Mouse (Mus musculus) forebrain, embryonic 13.5 days (tissue): ENCODE results near the gene Zbtb46. TPM values are rescaled to one million over a fixed set of nuclear protein-coding genes. Genes with fewer than 3 reads are reported as not detected.

Source experiments
- ATAC-seq: fragments of 200-750 bp; cut with Nextera tagmentation; 2 replicates; pipeline ENCODE4 v1.8.0; 2017
- H3K27ac ChIP-seq: fragments of 300-500 bp; sonication (generic); 2 replicates; pipeline ENCODE4 v1.5.1; 2015; ENCODE audit warnings: inconsistent platforms, mild to moderate bottlenecking, moderate library complexity
- H3K27me3 ChIP-seq: fragments of 300-500 bp; sonication (generic); 2 replicates; pipeline ENCODE4 v1.6.1; 2015; ENCODE audit warnings: mild to moderate bottlenecking, inconsistent platforms
- H3K36me3 ChIP-seq: fragments of 300-500 bp; sonication (generic); 2 replicates; pipeline ENCODE4 v1.6.1; 2015; ENCODE audit warnings: mild to moderate bottlenecking, inconsistent platforms; ENCODE audit not compliant: poor library complexity, severe bottlenecking
- H3K4me1 ChIP-seq: fragments of 300-500 bp; sonication (generic); 2 replicates; pipeline ENCODE4 v1.6.1; 2015; ENCODE audit warnings: inconsistent platforms
- H3K4me2 ChIP-seq: fragments of 300-500 bp; sonication (generic); 2 replicates; pipeline ENCODE4 v1.6.1; 2015; ENCODE audit warnings: inconsistent platforms, mild to moderate bottlenecking, moderate library complexity
- H3K4me3 ChIP-seq: fragments of 300-500 bp; sonication (generic); 2 replicates; pipeline ENCODE4 v1.5.1; 2015; ENCODE audit warnings: mild to moderate bottlenecking, inconsistent platforms
- H3K9ac ChIP-seq: fragments of 300-500 bp; sonication (generic); 2 replicates; pipeline ENCODE4 v1.6.1; 2015; ENCODE audit warnings: mild to moderate bottlenecking, inconsistent platforms
- H3K9me3 ChIP-seq: fragments of 300-500 bp; sonication (generic); replicated peaks from 2 replicates; pipeline ENCODE4 v1.6.1; 2016; ENCODE audit warnings: inconsistent platforms
- WGBS: fragments of 180-500 bp; shearing (Covaris S2); methylation state at CpG from one replicate; pipeline ENCODE4 v1.1.7; 2015; 5-methylcytosine and 5-hydroxymethylcytosine counted together
- polyA plus RNA-seq: library from polyadenylated mRNA; unstranded; fragments of >200 nt; fragmentation: Nextera tagmentation; extraction: Ambion mirVana; gene quantifications from 2 replicates; pipeline ENCODE4 v1.2.1, GENCODE M21; 2015

Gene Zbtb46
- polyA plus RNA-seq, 1 experiment from 2014 or later: 10.2 TPM

GRCm38 (mm10) chr2:181420903-181421638 lies 38.2 kb downstream of the Zbtb46 start:
- H3K9ac ChIP-seq: no peak overlapping the region
- no peak overlapping the region for H3K4me2 ChIP-seq
- H3K27ac ChIP-seq: no peak overlapping the region
- WGBS: 79% methylated on average over 4 of the region's 4 CpGs
- H3K4me1 ChIP-seq: no peaks in the 10 kb centered on the region
- no peaks in the 10 kb centered on the region for H3K27me3 ChIP-seq
- no peak overlapping the region for H3K4me3 ChIP-seq
- H3K36me3 ChIP-seq: peaks cover 11% of the 10 kb centered on the region
- H3K9me3 ChIP-seq: no peaks in the 10 kb centered on the region
- ATAC-seq: no peak

- no peak overlapping the region for H3K4me2 ChIP-seq
- H3K27ac ChIP-seq: no peak overlapping the region
- H3K9ac ChIP-seq: no peak overlapping the region
- WGBS: 89% methylated on average over 4 of the region's 4 CpGs
- no peaks in the 10 kb centered on the region for H3K4me1 ChIP-seq
- no peak overlapping the region for H3K4me3 ChIP-seq
- peaks cover 11% of the 10 kb centered on the region for H3K36me3 ChIP-seq
- no peaks in the 10 kb centered on the region for H3K27me3 ChIP-seq
- ATAC-seq: no peak
- no peaks in the 10 kb centered on the region for H3K9me3 ChIP-seq
Measured at GRCm38 (mm10) chr2:181420426-181420825, 38.8 kb downstream of the Zbtb46 start.

GRCm38 (mm10) chr2:181419359-181419758 lies 39.9 kb downstream of the Zbtb46 start:
- H3K36me3 ChIP-seq: peaks cover 11% of the 10 kb centered on the region
- no peaks in the 10 kb centered on the region for H3K9me3 ChIP-seq
- H3K9ac ChIP-seq: no peak overlapping the region
- no peak for ATAC-seq
- no peaks in the 10 kb centered on the region for H3K4me1 ChIP-seq
- no peaks in the 10 kb centered on the region for H3K27me3 ChIP-seq
- H3K4me2 ChIP-seq: no peak overlapping the region
- WGBS: 88% methylated on average over 7 of the region's 7 CpGs
- H3K27ac ChIP-seq: no peak overlapping the region
- H3K4me3 ChIP-seq: no peak overlapping the region

GRCm38 (mm10) chr2:181415945-181416344 lies 43.3 kb downstream of the Zbtb46 start:
- H3K27me3 ChIP-seq: no peaks in the 10 kb centered on the region
- no peak overlapping the region for H3K4me3 ChIP-seq
- no peak overlapping the region for H3K27ac ChIP-seq
- no peak overlapping the region for H3K9ac ChIP-seq
- no peak for ATAC-seq
- no peak overlapping the region for H3K4me2 ChIP-seq
- no peaks in the 10 kb centered on the region for H3K9me3 ChIP-seq
- no peaks in the 10 kb centered on the region for H3K36me3 ChIP-seq
- 63% methylated on average over 3 of the region's 3 CpGs for WGBS
- H3K4me1 ChIP-seq: no peaks in the 10 kb centered on the region

GRCm38 (mm10) chr2:181413141-181413540 lies 46.1 kb downstream of the Zbtb46 start:
- no peak for ATAC-seq
- Histone ChIP-seq H3K36me3 (no peaks in the 10 kb centered on the region), H3K4me3 (no peak overlapping the region), H3K27ac (no peak overlapping the region), H3K4me2 (no peak overlapping the region), H3K9me3 (no peaks in the 10 kb centered on the region), H3K27me3 (no peaks in the 10 kb centered on the region), H3K9ac (no peak overlapping the region), H3K4me1 (no peaks in the 10 kb centered on the region)
- 54% methylated on average over 2 of the region's 2 CpGs for WGBS

- H3K9me3 ChIP-seq: no peaks in the 10 kb centered on the region
- WGBS: 31% methylated on average over 4 of the region's 4 CpGs
- H3K36me3 ChIP-seq: no peaks in the 10 kb centered on the region
- no peaks in the 10 kb centered on the region for H3K27me3 ChIP-seq
- ATAC-seq: peak; percentile 80
- 0 out of 2 replicates have a peak overlapping the region, but pooled peaks have one; percentile 18 for H3K9ac ChIP-seq
- no peak overlapping the region for H3K4me3 ChIP-seq
- H3K27ac ChIP-seq: peak overlapping the region; percentile 69; the same call in 1 of the 2 replicates
- no peaks in the 10 kb centered on the region for H3K4me1 ChIP-seq
- no peak overlapping the region for H3K4me2 ChIP-seq
Measured at GRCm38 (mm10) chr2:181410760-181411473, 48.3 kb downstream of the Zbtb46 start.

- Histone ChIP-seq H3K27ac (no peak overlapping the region), H3K27me3 (no peaks in the 10 kb centered on the region), H3K9ac (no peak overlapping the region), H3K4me3 (no peak overlapping the region), H3K4me2 (no peak overlapping the region), H3K4me1 (no peaks in the 10 kb centered on the region), H3K9me3 (no peaks in the 10 kb centered on the region), H3K36me3 (no peaks in the 10 kb centered on the region)
- ATAC-seq: no peak
- 86% methylated on average over 7 of the region's 7 CpGs for WGBS
Measured at GRCm38 (mm10) chr2:181409643-181410042, 49.6 kb downstream of the Zbtb46 start.

GRCm38 (mm10) chr2:181403722-181404121 lies 55.5 kb downstream of the Zbtb46 start:
- no peaks in the 10 kb centered on the region for H3K36me3 ChIP-seq
- H3K27me3 ChIP-seq: no peaks in the 10 kb centered on the region
- no peaks in the 10 kb centered on the region for H3K9me3 ChIP-seq
- WGBS: 94% methylated on average over 3 of the region's 3 CpGs
- ATAC-seq: no peak
- H3K9ac ChIP-seq: no peak overlapping the region
- no peak overlapping the region for H3K4me3 ChIP-seq
- H3K4me2 ChIP-seq: no peak overlapping the region
- H3K27ac ChIP-seq: no peak overlapping the region
- no peaks in the 10 kb centered on the region for H3K4me1 ChIP-seq

- ATAC-seq: no peak
- Histone ChIP-seq H3K9me3 (no peaks in the 10 kb centered on the region), H3K4me1 (no peaks in the 10 kb centered on the region), H3K4me3 (no peak overlapping the region), H3K27me3 (no peaks in the 10 kb centered on the region), H3K9ac (no peak overlapping the region), H3K36me3 (no peaks in the 10 kb centered on the region), H3K27ac (no peak overlapping the region), H3K4me2 (no peak overlapping the region)
- 45% methylated on average over 1 of the region's 1 CpGs for WGBS
Measured at GRCm38 (mm10) chr2:181401497-181401896, 57.7 kb downstream of the Zbtb46 start.

- Histone ChIP-seq H3K4me2 (no peak overlapping the region), H3K27me3 (no peaks in the 10 kb centered on the region), H3K9me3 (no peaks in the 10 kb centered on the region), H3K36me3 (peaks cover 2% of the 10 kb centered on the region; the same call in 1 of the 2 replicates), H3K4me3 (no peak overlapping the region), H3K9ac (no peak overlapping the region), H3K27ac (no peak overlapping the region), H3K4me1 (no peaks in the 10 kb centered on the region)
- 67% methylated on average over 5 of the region's 5 CpGs for WGBS
- ATAC-seq: no peak
Measured at GRCm38 (mm10) chr2:181397207-181397761, 61.9 kb downstream of the Zbtb46 start.

GRCm38 (mm10) chr2:181394086-181394485 lies 65.1 kb downstream of the Zbtb46 start:
- H3K4me2 ChIP-seq: no peak overlapping the region
- no peak overlapping the region for H3K4me3 ChIP-seq
- H3K36me3 ChIP-seq: peaks cover 25% of the 10 kb centered on the region
- H3K27ac ChIP-seq: no peak overlapping the region
- no peak overlapping the region for H3K9ac ChIP-seq
- 90% methylated on average over 3 of the region's 3 CpGs for WGBS
- H3K27me3 ChIP-seq: no peaks in the 10 kb centered on the region
- no peaks in the 10 kb centered on the region for H3K4me1 ChIP-seq
- no peak for ATAC-seq
- H3K9me3 ChIP-seq: no peaks in the 10 kb centered on the region

- Histone ChIP-seq H3K9ac (no peak overlapping the region), H3K9me3 (no peaks in the 10 kb centered on the region), H3K36me3 (peaks cover 25% of the 10 kb centered on the region), H3K27me3 (no peaks in the 10 kb centered on the region), H3K4me2 (no peak overlapping the region), H3K4me3 (no peak overlapping the region), H3K27ac (no peak overlapping the region), H3K4me1 (no peaks in the 10 kb centered on the region)
- peak; percentile 77; the same call in 1 of the 2 replicates for ATAC-seq
- 40% methylated on average over 4 of the region's 4 CpGs for WGBS
Measured at GRCm38 (mm10) chr2:181392600-181393213, 66.5 kb downstream of the Zbtb46 start.
